Mouse (Mus musculus) embryonic fibroblast, embryonic 13.5 days (primary cell): ENCODE measurements around the gene Bpifb1.

Experiments
- CTCF ChIP-seq: IDR thresholded peaks from 2 replicates; pipeline ENCODE4 v1.5.1; 2011; ENCODE audit warnings: mild to moderate bottlenecking, control low read depth, low read length, moderate library complexity, borderline replicate concordance; ENCODE audit not compliant: insufficient read depth
- POLR2A ChIP-seq: IDR thresholded peaks from 2 replicates; pipeline ENCODE4 v1.6.1; 2011; ENCODE audit warnings: low read depth, mild to moderate bottlenecking, control low read depth, low read length, moderate library complexity

DNA sequence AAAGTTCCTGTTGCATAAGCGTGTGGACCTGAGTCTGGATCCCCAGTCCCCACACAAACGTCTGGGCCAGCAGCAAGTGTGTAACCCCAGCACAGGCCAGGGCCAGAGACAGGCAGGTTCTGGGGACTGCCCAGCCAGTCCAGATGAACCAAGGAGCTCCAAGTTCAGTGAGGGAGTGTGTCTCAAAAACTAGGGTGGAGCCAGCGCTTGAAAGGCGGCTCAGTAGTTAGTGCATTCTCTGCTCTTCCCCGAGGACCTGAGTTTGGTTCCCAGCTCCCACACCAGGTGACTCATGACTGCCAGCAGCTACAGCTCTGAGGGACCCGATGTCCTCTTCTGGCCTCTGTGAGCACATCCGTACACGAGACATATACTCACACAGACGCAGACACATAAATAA is 6.4 kb downstream of the Bpifb1 start:
- TF ChIP-seq CTCF, result no peak
- TF ChIP-seq POLR2A, result no peak
